Mouse (Mus musculus) gastrocnemius, postnatal 14 days (tissue): ENCODE measurements around the gene Ccna2. TPM values are rescaled to one million over a fixed set of nuclear protein-coding genes. Genes with fewer than 3 reads are reported as not detected.
"Not testable (repeated sequence)": the region's sequence is repeated elsewhere in the genome, so short reads cannot be mapped to it uniquely, and the experiment has no call there.

Experiments used
- DNase-seq: peaks from one replicate; pipeline ENCODE4 v3.0.0; 2021; ENCODE audit warnings: mixed read lengths
- intact Hi-C: fragments of 180-260 bp; cut with DNase I; formaldehyde crosslinking; loops from one replicate; pipeline ENCODE4 v1.15.1; 2025; ENCODE audit warnings: low total_unique reads
- long read RNA-seq, 2 experiments: library from polyadenylated mRNA; stranded (forward); transcript quantifications; one replicate each; pipeline ENCODE4 v2.0.0; 2021
- total RNA-seq, 2 experiments: library from RNA; stranded (reverse); gene quantifications; 2 replicates each; pipeline ENCODE4 v1.2.3; 2021

Ccna2 gene
- total RNA-seq: 1 to 10 TPM; 7.4 to 7.7 TPM
- long read RNA-seq, experiment 1, transcript Ccna2-201 (8 exons, 2,965 nt): major isoform, 9 of 10 reads
- long read RNA-seq, experiment 1, partial matches to known transcripts: 1 of 10 reads
- long read RNA-seq, experiment 1, other reads (novel, unspliced or antisense): 0 of 10 reads
- long read RNA-seq, experiment 2, partial matches to known transcripts: 0 of 4 reads
- long read RNA-seq, experiment 2, other reads (novel, unspliced or antisense): 0 of 4 reads

GRCm38 (mm10) chr3:36571827-36572378 is at the start of gene Ccna2:
Ccna2 (minus strand) TSS chr3:36572150.
- DNase-seq: peak; percentile 99
- intact Hi-C loops: no loop called here

GRCm38 (mm10) chr3:36618181-36618580 is 46.2 kb upstream of the Ccna2 start:
- intact Hi-C loops: no loop called here

GRCm38 (mm10) chr3:36613908-36614255 is 41.9 kb upstream of the Ccna2 start:
- no peak for DNase-seq
- intact Hi-C loops: no loop called here

More at GRCm38 (mm10) chr3:36618181-36618580, 46.2 kb upstream of the Ccna2 start:
- DNase-seq: no peak

- peak; percentile 93 for DNase-seq
- intact Hi-C loops: no loop called here
Measured at GRCm38 (mm10) chr3:36613202-36613907, 41.4 kb upstream of the Ccna2 start, which contains the start of gene Bbs7. Bbs7 (minus strand) TSS chr3:36613477.

GRCm38 (mm10) chr3:36612687-36613086 is 40.7 kb upstream of the Ccna2 start:
- intact Hi-C loops: no loop called here
- no peak for DNase-seq

GRCm38 (mm10) chr3:36605894-36606783 is 34.2 kb upstream of the Ccna2 start:
- DNase-seq: no peak
- intact Hi-C loops: no loop called here

- DNase-seq, intact Hi-C loops: not testable (repeated sequence)
Measured at GRCm38 (mm10) chr3:36599773-36600172, 27.8 kb upstream of the Ccna2 start.

- intact Hi-C loops: no loop called here
- no peak for DNase-seq
Measured at GRCm38 (mm10) chr3:36598811-36599210, 26.9 kb upstream of the Ccna2 start.

- DNase-seq: peak; percentile 6
- intact Hi-C loops: no loop called here
Measured at GRCm38 (mm10) chr3:36571361-36571826, 556 bp downstream of the Ccna2 start.

GRCm38 (mm10) chr3:36569836-36570235 is 2.1 kb downstream of the Ccna2 start:
- intact Hi-C loops: no loop called here
- no peak for DNase-seq

GRCm38 (mm10) chr3:36563666-36564065 is 8.3 kb downstream of the Ccna2 start:
- intact Hi-C loops: no loop called here
- DNase-seq: no peak

- no peak for DNase-seq
- intact Hi-C loops: no loop called here
Measured at GRCm38 (mm10) chr3:36559606-36560005, 12.3 kb downstream of the Ccna2 start.

GRCm38 (mm10) chr3:36557601-36558000 is 14.3 kb downstream of the Ccna2 start:
- DNase-seq: no peak
- intact Hi-C loops: no loop called here

GRCm38 (mm10) chr3:36552406-36553047 is 19.4 kb downstream of the Ccna2 start, which contains the start of gene Exosc9:
Exosc9 (plus strand) TSS chr3:36552606.
- intact Hi-C loops: no loop called here
- peak; percentile 92 for DNase-seq

- intact Hi-C loops: no loop called here
- no peak for DNase-seq
Measured at GRCm38 (mm10) chr3:36551851-36552384, 20.0 kb downstream of the Ccna2 start.

- DNase-seq: peak; percentile 69
- intact Hi-C loops: no loop called here
Measured at GRCm38 (mm10) chr3:36551343-36551742, 20.6 kb downstream of the Ccna2 start.

GRCm38 (mm10) chr3:36544961-36545360 is 27.0 kb downstream of the Ccna2 start:
- no peak for DNase-seq
- intact Hi-C loops: no loop called here

- intact Hi-C loops: no loop called here
- DNase-seq: no peak
Measured at GRCm38 (mm10) chr3:36541399-36541798, 30.6 kb downstream of the Ccna2 start.

- intact Hi-C loops: no loop called here
- DNase-seq: no peak
Measured at GRCm38 (mm10) chr3:36540756-36541155, 31.2 kb downstream of the Ccna2 start.
